Mouse (Mus musculus) heart, postnatal 36 days (tissue): ENCODE measurements at regions not wholly inside any gene's neighbourhood (a gene's known extent, or its start where the extent isn't known, plus 50 kb on each side); places are given as distances from the start of the nearest gene placed in this dataset.

ENCODE experiments used
- DNase-seq, 2 experiments: peaks; one replicate each; pipeline ENCODE4 v3.0.0; 2021 to 2022
- intact Hi-C: fragments of 180-260 bp; cut with DNase I; formaldehyde crosslinking; loops from one replicate; pipeline ENCODE4 v1.15.1; 2025

DNA sequence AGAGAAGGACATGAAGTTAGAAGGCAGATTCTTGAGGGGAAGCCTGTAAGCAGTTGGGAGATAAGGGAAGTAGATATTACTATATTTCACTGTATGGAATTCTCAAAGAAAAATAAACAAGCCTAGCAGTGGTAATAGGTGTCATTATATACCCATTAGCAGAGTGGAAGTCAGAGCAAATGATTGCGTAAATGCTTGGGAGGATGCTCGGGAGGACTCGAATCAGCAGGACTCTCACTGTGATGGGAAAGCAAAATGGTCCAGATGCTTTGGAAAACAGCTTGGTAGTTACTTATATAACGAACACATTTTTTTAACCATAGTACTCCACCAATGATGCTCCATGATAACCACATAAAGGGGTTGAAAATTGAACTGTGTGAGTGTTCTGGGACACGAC is 100.4 kb upstream of the Bmper start:
- no peak for DNase-seq

DNA sequence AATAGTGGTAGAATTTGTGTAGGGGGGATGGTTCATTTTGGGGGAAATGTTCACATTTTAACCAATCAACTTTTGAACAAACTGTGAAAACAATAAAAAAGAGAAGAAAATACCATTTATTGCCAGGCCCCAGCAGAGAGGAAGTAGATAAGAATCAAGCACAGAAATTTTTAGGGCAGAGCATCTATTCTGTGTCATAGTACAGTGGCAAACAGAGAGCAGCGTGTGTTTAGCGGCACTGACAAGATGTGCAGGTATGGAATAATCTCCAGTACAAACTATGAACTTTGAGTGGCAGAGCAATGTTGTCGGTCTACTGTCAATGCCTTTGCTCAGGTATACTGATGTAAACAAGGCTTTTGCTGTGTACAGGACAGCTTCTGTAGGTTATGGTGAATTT is 99.4 kb upstream of the Bmper start:
- DNase-seq = no peak
- intact Hi-C loops = no loop called here

More for the DNA sequence above, 100.4 kb upstream of the Bmper start:
- intact Hi-C loops = no loop called here

DNA sequence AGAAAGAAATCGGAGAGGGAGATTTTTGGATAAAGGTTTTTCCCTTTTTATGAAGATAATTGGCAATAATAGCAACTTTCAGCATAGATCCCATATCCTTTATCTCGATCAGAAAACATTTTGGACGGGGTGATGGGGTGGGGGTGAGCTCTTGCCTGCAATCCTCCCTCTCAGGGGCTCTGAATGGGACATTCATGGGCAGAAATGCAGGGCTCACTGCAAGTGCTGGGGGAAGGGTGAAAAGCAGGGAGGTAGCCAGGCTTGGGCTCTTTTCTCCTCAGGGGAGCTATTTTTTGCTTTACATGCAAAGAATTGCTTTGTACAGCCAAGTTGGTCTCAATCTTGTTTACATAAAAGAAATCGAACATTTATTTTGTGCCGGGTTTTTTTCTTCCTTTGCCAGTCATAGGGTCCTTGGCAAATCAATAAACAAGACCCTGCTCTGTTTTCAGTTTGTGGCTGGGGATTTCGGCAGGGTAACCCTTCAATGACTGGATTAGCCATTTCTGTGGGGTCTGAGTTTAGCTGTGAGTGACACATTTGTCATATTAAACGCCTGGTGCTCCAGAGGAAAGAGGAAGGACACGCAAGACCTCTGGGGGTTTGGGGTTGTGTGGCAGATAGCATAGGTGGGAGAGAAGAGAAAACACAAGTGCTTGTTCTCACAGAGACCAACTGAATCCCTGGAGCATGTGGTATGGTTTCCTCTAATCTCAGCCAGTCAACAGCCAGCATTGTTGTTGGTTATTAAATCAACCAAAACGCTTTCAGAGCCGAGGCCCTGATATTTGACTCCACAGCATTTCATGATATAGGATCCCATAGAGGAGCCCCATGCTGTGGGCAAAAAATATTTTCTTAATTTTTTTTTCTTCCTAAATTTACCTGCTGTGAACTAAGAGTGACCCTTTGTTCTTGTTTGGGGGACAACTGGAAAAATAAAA is 96.8 kb upstream of the Bmper start:
- no peak for DNase-seq
- intact Hi-C loops = no loop called here

DNA sequence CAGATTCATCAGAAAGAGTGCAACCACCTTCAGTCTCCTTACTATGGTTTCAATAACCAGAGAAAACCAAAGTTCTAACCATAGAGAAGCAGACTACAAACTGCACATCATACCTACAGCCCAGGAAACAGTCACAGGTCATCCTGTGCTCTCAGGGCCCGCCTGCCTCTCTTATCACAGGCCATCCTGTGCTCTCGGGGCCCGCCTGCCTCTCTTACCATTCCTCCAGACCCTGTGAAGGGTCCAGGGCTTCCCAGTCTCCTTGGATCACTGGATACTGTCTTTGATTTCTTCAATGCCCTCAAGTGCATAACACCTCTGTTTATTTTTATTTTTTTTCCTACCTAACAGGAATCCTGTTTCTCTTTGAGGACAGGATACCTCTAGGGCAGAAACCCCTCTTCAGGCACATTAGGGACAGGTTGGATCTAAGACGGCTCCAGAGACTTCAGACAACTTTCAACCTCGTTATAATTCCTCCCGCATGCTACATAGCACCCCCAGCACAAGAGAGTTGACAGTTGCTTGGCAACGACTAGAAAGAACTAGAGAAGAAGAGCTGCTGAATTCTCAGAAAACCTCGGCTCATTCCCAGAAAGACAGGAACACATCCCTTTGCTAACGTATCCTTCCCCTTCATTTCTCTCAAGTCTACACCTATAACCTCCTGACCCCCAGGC is 95.4 kb upstream of the Bmper start:
- intact Hi-C loops = no loop called here
- no peak for DNase-seq

GRCm38 (mm10) chr9:23128018-23128369 is 94.9 kb upstream of the Bmper start:
- intact Hi-C loops = no loop called here
- DNase-seq = no peak

- intact Hi-C loops = no loop called here
- no peak for DNase-seq
Measured at GRCm38 (mm10) chr9:23134006-23134405, 88.9 kb upstream of the Bmper start.

DNA sequence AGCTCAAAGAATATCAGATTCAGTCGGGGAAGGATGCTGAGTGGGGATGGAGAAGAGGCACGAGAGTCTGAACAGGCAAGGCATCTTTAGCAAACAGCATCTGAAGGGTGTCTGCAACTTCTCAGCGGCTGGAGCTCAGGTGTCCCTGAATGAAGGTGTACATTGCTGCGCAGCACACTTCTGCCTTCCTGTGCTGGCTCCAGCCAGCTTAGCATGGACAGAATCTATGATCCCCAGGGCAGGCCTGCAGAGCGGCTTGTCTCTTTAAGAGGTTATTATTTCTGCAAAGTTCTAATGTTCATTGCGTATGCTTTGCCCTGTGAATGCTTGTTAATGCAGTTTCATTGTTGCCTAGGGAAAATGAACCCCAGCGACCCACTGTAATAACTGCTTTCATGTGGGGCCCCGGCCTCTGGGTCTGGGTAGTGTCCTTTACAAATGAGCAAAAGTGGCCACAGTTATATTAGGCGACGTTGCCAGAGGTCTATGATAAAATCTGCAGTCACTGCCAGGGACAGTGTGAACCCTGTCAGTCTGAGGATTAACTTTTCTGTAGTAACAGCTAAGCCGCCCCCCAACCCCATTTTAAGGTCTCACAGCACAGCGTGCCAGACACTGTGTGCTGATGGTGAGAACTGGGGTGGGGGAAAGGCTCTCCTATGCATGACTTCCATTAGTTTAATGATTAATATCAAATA is 88.3 kb upstream of the Bmper start:
- intact Hi-C loops = no loop called here
- DNase-seq = no peak

DNA sequence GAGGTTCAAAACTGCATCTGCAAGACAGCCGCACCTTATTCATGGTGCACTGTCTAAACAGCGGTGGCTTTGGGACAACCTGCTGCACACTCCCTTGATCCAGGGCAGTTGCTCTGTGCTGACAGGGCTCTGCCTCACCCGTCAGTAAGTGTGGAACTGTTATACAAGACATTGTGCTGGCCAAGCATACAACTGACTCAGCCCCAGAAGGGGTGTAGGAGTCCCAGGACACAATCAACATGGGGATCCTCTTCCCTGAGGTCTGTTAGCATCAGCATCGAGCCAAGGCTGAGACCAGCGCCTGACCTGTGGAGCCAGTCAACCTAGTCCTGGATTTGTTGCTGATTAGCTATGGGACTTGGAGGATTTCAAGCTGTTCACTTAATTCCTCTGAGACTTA is 86.4 kb upstream of the Bmper start:
- intact Hi-C loops = no loop called here
- DNase-seq = peak in 1 of 2 experiments; percentile 14

DNA sequence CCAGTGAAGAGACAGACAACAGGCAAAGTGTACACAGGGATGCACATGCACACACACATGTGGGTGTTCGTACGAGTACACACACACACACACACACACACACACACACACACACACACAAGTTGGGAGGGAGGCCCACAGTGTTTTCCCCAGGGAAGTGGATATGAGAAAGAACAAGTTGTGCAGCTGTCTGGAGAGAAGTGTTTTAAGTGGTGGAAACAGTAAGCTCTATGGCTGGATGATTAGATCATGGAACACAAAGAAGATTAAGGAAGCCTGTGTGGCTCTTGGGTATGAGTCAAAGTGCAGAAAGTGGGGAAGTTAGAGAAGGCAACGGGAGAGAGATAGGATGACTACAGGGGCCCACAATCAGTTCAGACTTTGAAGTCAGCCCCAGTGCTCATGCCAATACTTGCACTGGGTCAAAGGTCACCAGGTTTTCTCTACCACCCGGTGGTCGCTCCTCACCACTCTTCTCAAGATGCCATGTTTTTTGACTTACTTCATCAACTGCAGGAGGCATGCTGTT is 85.1 kb upstream of the Bmper start:
- DNase-seq = peak; percentile 17 to 21
- intact Hi-C loops = no loop called here

GRCm38 (mm10) chr9:23139580-23140162 is 83.2 kb upstream of the Bmper start:
- intact Hi-C loops = no loop called here
- no peak for DNase-seq

- intact Hi-C loops = no loop called here
Measured at GRCm38 (mm10) chr9:23144281-23144680, 78.6 kb upstream of the Bmper start.

GRCm38 (mm10) chr9:23150338-23150737 is 72.5 kb upstream of the Bmper start:
- no peak for DNase-seq
- intact Hi-C loops = no loop called here

More at GRCm38 (mm10) chr9:23144281-23144680, 78.6 kb upstream of the Bmper start:
- no peak for DNase-seq

DNA sequence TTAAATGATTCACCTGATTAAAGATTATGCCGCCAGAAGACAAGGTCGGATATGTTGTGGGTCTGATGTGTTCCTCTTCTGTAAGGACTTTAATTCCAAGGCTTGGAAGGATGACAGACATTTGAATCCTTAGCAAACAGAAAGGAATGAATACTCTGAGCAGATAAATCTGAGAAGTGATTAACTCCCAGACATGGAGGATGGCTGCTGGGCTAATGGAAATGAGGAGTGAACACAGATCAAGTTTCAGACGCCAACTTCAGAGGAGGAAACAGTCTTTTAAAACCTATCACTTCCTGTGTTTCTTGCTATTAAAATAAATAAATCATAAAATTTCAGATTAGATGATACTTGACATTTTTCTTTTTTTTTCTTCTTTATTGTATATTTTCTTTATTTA is 72.0 kb upstream of the Bmper start:
- DNase-seq = no peak
- intact Hi-C loops = no loop called here

GRCm38 (mm10) chr9:23151953-23152490 is 70.9 kb upstream of the Bmper start:
- intact Hi-C loops = no loop called here
- no peak for DNase-seq

DNA sequence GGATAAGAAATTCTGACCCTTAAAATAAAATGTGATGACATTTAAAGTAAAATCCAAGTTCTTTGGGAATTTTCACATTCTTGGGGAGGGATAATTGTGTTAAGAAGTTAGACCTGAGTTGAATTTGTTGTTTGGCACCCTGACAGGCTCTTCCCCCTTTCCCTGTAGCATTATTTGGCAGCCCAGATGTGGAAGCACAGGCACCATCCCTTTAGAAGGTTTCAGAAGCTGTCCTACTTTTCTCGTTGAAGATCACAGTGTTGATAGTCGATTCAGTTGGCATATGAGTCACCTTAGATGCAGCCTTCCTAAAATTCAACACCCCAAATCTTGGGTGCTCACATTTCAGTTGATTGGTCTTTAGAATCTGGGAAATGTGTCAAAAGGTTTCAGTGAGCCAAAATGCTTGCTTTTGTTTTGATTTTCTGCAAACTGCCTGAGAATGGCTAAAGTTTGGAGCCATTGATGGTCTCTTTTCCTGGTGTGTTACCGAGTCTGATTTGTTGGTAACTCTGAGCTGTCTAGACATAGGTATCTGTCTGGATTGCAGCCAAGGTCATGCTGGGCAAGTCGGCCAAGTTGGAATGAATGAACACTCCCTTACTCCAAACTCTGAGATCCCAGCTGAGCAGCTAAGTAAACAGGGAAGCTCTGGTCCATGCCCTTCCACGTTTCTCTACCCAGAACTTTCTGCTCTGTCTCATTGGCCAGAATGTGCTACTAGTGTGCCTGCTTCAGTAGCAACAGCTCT is 65.9 kb upstream of the Bmper start:
- DNase-seq = no peak
- intact Hi-C loops = no loop called here

GRCm38 (mm10) chr9:23158499-23158898 is 64.4 kb upstream of the Bmper start:
- intact Hi-C loops = no loop called here

DNA sequence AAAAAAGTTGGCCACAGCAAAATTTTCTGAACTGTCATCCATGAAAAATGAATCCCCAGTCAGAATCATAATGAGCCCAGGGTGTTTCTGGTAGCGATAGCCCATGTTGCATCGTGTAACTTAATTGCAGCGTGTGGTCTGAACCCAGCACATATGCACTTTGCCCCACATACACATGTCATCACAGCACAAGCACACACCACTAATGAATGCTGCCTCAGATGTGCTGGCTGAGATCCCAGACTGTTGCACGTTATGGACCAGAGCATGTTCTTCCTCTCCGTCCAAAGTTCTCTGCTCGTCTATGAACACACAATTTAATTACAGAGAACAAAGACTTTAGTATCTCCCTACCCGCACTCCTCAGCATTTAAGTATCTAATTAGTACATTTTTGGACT is 61.5 kb upstream of the Bmper start:
- intact Hi-C loops = no loop called here
- no peak for DNase-seq

More at GRCm38 (mm10) chr9:23158499-23158898, 64.4 kb upstream of the Bmper start:
- DNase-seq = no peak

- intact Hi-C loops = no loop called here
Measured at GRCm38 (mm10) chr9:23167056-23167591, 55.8 kb upstream of the Bmper start.

GRCm38 (mm10) chr9:23167716-23168115 is 55.2 kb upstream of the Bmper start:
- DNase-seq = no peak
- intact Hi-C loops = no loop called here

More at GRCm38 (mm10) chr9:23167056-23167591, 55.8 kb upstream of the Bmper start:
- DNase-seq = no peak
